Mouse (Mus musculus) testis, adult 2 months (tissue): ENCODE results near the gene Amotl2. TPM values are rescaled to one million over a fixed set of nuclear protein-coding genes. Genes with fewer than 3 reads are reported as not detected.

Experiments
- H3K27ac ChIP-seq: fragments of 200-500 bp; 2 replicates; pipeline ENCODE4 v1.5.1; 2012; ENCODE audit warnings: low read depth, low read length; ENCODE audit not compliant: control insufficient read depth, insufficient read depth
- H3K27me3 ChIP-seq: fragments of 200-500 bp; 2 replicates; pipeline ENCODE4 v1.6.1; 2012; ENCODE audit warnings: mild to moderate bottlenecking, low read length, moderate library complexity; ENCODE audit not compliant: control insufficient read depth, insufficient read depth
- H3K36me3 ChIP-seq: fragments of 200-500 bp; 2 replicates; pipeline ENCODE4 v1.6.1; 2012; ENCODE audit warnings: mild to moderate bottlenecking, low read length; ENCODE audit not compliant: control insufficient read depth, insufficient read depth
- H3K4me1 ChIP-seq: fragments of 200-500 bp; 2 replicates; pipeline ENCODE4 v1.6.1; 2012; ENCODE audit warnings: low read length; ENCODE audit not compliant: control insufficient read depth, insufficient read depth
- H3K4me3 ChIP-seq: fragments of 200-500 bp; 2 replicates; pipeline ENCODE4 v1.5.1; 2012; ENCODE audit warnings: low read depth, mild to moderate bottlenecking, low read length, moderate library complexity, mixed read lengths; ENCODE audit not compliant: control insufficient read depth
- CTCF ChIP-seq: fragments of 200-500 bp; IDR thresholded peaks from 2 replicates; pipeline ENCODE4 v1.5.1; 2012; ENCODE audit warnings: low read depth, mild to moderate bottlenecking, inconsistent platforms, low read length, moderate library complexity; ENCODE audit not compliant: control insufficient read depth, insufficient read depth, insufficient replicate concordance
- POLR2A ChIP-seq: fragments of 200-500 bp; IDR thresholded peaks from 2 replicates; pipeline ENCODE4 v1.6.1; 2012; ENCODE audit warnings: low read depth, mild to moderate bottlenecking, inconsistent platforms, low read length, moderate library complexity; ENCODE audit not compliant: control insufficient read depth
- polyA plus RNA-seq: library from polyadenylated mRNA; depleted of rRNA; stranded (reverse); fragments of >200 nt; gene quantifications from 2 replicates; pipeline ENCODE4 v1.2.3, GENCODE M21; 2012

The Amotl2 gene
- polyA plus RNA-seq, 1 experiment = 2.6 TPM

GRCm38 (mm10) chr9:102723990-102724461, 7.6 kb downstream of the Amotl2 start:
- Histone ChIP-seq H3K4me1 (peaks cover 8% of the 10 kb centered on the region), H3K36me3 (no peaks in the 10 kb centered on the region)

GRCm38 (mm10) chr9:102724942-102725341, 8.5 kb downstream of the Amotl2 start:
- TF ChIP-seq POLR2A (no peak), CTCF (no peak)

More at GRCm38 (mm10) chr9:102723990-102724461, 7.6 kb downstream of the Amotl2 start:
- no peak for TF ChIP-seq POLR2A
- Histone ChIP-seq H3K27ac (no peak overlapping the region), H3K4me3 (no peak overlapping the region), H3K27me3 (no peaks in the 10 kb centered on the region)

GRCm38 (mm10) chr9:102725958-102726654, 9.6 kb downstream of the Amotl2 start:
- H3K36me3 ChIP-seq = no peaks in the 10 kb centered on the region

More at GRCm38 (mm10) chr9:102724942-102725341, 8.5 kb downstream of the Amotl2 start:
- Histone ChIP-seq H3K36me3 (no peaks in the 10 kb centered on the region), H3K4me1 (peaks cover 8% of the 10 kb centered on the region), H3K27me3 (no peaks in the 10 kb centered on the region), H3K27ac (no peak overlapping the region), H3K4me3 (no peak overlapping the region)

GRCm38 (mm10) chr9:102726811-102727210, 10.3 kb downstream of the Amotl2 start:
- Histone ChIP-seq H3K27me3 (no peaks in the 10 kb centered on the region), H3K4me3 (no peak overlapping the region), H3K4me1 (peaks cover 6% of the 10 kb centered on the region), H3K36me3 (no peaks in the 10 kb centered on the region), H3K27ac (no peak overlapping the region)
- no peak for TF ChIP-seq POLR2A
- TF ChIP-seq CTCF = no peak

More at GRCm38 (mm10) chr9:102725958-102726654, 9.6 kb downstream of the Amotl2 start:
- no peak overlapping the region for H3K27ac ChIP-seq
- no peaks in the 10 kb centered on the region for H3K27me3 ChIP-seq
- no peak for TF ChIP-seq POLR2A
- no peak for TF ChIP-seq CTCF
- H3K4me3 ChIP-seq = no peak overlapping the region
- H3K4me1 ChIP-seq = peaks cover 6% of the 10 kb centered on the region

- TF ChIP-seq POLR2A (no peak), CTCF (no peak)
- H3K36me3 ChIP-seq = no peaks in the 10 kb centered on the region
- no peak overlapping the region for H3K27ac ChIP-seq
- no peaks in the 10 kb centered on the region for H3K27me3 ChIP-seq
- H3K4me3 ChIP-seq = no peak overlapping the region
- H3K4me1 ChIP-seq = peaks cover 6% of the 10 kb centered on the region
Measured at GRCm38 (mm10) chr9:102727662-102728468, 11.4 kb downstream of the Amotl2 start.

- peaks cover 6% of the 10 kb centered on the region for H3K4me1 ChIP-seq
- no peak overlapping the region for H3K4me3 ChIP-seq
Measured at GRCm38 (mm10) chr9:102728469-102728747, 11.9 kb downstream of the Amotl2 start.

GRCm38 (mm10) chr9:102729093-102729845, 12.8 kb downstream of the Amotl2 start:
- TF ChIP-seq CTCF (no peak), POLR2A (no peak)
- no peak overlapping the region for H3K27ac ChIP-seq
- peaks cover 6% of the 10 kb centered on the region for H3K4me1 ChIP-seq
- no peaks in the 10 kb centered on the region for H3K36me3 ChIP-seq
- no peak overlapping the region for H3K4me3 ChIP-seq
- H3K27me3 ChIP-seq = no peaks in the 10 kb centered on the region

More at GRCm38 (mm10) chr9:102728469-102728747, 11.9 kb downstream of the Amotl2 start:
- no peak for TF ChIP-seq POLR2A
- TF ChIP-seq CTCF = no peak
- H3K36me3 ChIP-seq = no peaks in the 10 kb centered on the region
- H3K27ac ChIP-seq = no peak overlapping the region
- H3K27me3 ChIP-seq = no peaks in the 10 kb centered on the region
